Mouse (Mus musculus) neural tube, embryonic 10.5 days (tissue): ENCODE data around the gene Cyld.
"Not testable (repeated sequence)": the region's sequence is repeated elsewhere in the genome, so short reads cannot be mapped to it uniquely, and the experiment has no call there.

Source experiments
- DNase-seq: peaks from one replicate; pipeline ENCODE4 v3.0.0-alpha.2; 2017; ENCODE audit warnings: low spot score; ENCODE audit errors: extremely low spot score

Cyld gene

DNA sequence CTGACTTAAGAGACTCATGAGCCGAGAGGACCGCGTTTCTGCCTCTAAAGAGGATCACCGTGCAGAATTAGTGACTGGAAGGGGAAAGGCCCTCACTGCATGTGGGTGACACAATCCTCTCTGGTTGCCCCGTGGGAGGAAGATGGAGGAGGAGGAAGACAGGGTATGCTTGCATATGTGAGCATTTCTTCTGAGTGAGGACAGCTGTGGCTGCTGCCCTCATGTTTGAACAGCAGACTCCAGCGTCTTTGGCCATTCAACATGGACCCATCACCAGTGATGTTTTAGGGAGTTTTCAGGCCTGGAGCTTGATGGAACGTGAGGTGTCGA lies 10.0 kb upstream of the Cyld start:
- peak; percentile 11 for DNase-seq

DNA sequence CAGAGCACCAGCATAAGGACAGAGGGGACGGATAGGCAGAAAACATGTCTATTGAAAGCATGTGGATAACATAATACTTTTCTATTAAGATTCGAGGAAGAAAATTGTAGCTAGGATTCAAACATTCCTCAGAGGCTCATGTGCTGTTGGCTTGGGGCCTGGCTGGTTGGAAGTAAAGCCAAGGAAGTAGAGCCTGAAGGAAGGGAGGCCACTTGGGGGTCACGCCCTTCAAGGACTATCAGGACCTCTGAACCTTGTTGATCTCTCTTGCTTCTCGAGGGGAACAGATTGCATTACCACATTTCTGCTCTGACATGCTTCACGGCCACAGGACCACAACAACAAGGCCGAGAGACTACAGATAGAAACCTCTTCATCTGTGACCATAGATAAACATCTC lies 7.7 kb upstream of the Cyld start:
- DNase-seq = no peak

DNA sequence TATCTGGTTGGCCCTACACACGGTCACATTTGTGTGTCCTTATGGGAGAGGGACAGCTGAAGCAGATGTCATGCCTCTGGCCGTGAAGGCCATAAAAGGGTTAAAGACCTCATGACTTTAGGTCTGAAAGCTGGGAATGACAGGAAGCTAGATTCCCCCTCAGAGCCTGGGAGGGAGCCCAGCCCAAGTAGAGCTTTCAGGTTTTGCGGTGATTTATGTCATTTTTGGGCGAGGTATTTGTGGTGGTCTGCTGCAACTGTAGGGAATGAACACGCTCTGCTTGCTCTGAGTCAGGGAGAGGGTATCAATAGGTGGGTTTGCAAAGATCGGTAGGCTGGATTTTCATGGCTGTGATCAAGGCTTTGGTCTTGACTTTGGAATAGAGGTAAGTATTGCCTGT lies 6.9 kb upstream of the Cyld start:
- no peak for DNase-seq

DNA sequence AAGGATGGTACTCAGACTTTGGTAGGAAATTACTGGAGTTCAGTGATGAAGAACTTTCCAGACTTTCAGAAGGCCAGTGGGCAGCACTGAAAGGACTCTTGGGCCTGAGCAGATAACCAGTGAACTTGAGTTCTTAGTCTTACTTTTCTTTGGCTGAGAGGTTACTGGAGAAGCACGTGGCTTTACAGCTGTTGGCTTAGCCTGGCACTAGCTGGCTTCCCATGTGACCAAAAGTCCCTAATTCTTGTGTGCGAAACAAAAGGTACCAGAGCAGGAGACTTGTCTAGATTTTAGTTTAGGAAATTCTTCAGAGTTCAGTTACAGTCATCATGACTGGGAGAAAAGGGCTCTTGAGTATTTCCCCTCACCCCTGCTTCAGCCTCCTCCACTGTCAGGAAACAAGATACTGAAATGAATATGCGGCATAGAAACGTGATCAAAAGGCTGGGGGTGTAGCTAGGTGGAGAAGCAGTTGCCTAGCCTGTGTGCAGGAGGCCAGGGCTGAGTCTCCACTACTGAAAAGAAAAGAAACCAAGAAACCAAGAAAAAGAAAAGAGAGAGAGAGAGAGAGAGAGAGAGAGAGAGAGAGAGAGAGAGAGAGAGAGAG lies 5.4 kb upstream of the Cyld start:
- no peak for DNase-seq

DNA sequence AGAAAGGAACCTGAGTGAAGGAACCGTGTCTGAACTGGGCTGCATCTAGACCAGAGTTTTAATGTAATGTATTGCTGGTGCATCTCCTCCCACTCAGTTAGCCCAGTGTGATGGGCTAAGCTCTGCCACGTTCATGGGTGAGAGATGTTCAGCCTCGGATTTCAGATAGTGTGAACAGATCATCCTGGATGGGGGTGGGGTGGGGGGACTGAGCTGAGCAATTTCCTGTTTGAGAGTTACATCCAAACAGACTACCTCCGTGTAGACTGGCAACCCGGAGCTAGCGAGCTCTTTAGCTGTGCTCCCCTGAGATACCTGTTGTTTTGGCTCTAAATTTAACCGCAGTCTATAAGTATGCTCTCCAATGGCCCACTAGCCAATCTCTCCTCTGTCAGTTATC lies 4.9 kb upstream of the Cyld start:
- DNase-seq = no peak

DNA sequence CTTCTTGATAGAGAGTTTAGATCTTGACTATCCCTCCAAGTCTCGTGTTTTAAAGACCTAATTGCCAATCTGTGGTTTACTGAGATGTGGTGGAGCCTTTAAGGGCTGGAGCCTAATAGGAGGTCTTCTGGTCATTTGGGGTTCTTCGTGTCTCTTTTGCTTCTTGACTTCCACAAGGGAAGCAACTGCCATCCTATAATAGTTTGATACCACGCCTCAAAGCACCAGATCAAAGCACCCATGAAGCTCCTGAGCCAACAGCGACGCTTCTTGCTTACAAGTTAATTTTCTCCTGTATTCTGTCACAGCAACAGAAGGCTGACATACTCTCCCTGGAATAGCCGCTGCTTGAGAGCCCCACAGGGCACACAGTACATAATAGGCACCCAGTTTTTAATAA lies 4.0 kb upstream of the Cyld start:
- DNase-seq = no peak

DNA sequence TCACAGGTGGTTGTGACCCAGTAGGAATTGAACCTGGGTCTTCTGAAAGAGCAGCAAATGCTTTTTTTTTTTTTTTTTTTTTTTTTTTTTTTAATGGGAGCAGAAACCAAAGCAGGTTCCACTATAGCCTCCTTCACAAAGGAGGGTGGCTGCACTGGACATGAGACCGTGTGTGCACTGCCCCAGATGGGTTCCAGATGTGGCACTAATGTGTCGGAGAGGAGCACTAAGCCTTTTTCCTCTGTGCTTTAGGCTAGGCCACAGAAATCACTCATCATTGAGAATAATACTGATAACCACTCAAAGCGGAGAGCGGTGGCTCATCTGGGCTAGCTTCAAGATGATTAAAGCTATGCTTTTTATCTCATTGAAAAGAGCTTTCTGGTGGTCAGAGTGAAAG lies 3.5 kb upstream of the Cyld start:
- DNase-seq = no peak

DNA sequence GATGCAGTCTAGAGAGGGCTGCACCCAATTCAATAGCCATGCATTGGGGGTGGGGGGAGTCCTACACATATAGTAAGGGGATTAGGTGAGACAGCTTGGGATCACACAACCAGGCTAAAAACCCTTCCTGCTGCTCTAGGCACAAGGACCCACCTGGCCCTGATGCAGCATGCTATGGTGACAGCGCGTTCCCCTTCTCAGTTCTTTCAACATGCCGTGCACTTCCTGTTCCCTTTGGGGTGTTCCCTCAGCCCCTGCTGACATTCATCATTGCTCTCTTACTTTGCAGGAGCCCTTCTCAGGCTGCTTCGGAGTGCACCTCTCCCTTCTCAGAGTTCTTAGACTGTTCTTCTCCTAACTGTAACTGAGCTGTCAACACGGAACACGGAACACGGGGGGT lies 2.5 kb upstream of the Cyld start:
- no peak for DNase-seq

DNA sequence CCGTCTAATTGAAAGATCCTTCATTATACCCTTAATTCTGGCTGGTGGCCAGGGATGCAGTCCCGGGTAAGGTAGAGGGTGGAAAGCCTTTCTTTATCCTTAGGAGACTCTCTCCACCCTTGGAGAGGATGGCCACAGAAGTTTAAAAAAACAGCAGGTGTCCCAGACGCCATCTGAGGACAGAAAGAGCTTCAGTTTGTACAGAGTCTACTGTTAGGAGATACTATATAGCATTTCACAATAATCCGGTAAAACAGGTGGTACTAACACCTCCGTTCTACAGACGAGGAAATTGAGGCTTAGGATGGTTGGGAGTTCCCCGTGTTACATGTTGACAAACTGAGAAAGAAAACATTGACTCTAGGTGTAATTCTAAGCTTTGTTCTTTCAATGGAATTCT lies 600 bp upstream of the Cyld start:
- DNase-seq = no peak

DNA sequence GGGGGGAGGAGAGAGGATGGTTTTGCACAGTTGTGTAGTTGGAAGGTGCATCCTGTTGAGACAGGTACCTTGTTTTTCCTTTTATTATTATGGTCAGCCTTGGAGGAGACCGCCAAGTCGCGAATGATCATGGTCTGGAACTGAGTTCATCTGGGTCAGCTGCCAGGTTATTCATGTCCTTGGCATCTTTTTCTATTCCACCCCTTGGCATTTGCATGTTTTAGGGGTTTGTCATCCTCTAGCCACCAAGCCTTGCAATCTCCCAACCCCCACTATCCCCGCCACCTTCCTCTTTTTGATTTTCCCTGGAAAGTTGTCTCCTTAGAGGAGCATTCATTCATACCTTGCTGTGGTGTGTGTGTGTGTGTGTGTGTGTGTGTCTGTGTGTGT lies 809 bp downstream of the Cyld start:
- no peak for DNase-seq

DNA sequence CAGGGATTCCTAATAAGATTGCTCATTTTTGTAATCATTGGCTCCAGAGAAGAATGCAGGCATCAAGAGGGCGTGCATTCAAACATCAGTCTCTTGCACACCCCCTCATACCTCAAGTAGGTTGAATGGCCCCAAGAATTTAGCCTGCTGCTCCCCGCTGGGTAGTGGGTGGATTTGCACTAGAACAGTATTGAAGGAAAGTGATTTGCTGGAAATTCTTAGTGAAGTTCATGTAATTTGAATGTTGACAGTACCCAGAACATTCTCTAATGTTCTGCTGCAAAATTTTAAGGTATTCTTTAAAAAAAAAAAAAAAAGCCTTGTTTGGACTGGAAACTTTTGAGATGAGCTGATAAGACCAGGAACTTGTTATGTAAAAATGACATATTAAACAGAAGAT lies 1.2 kb downstream of the Cyld start:
- no peak for DNase-seq

DNA sequence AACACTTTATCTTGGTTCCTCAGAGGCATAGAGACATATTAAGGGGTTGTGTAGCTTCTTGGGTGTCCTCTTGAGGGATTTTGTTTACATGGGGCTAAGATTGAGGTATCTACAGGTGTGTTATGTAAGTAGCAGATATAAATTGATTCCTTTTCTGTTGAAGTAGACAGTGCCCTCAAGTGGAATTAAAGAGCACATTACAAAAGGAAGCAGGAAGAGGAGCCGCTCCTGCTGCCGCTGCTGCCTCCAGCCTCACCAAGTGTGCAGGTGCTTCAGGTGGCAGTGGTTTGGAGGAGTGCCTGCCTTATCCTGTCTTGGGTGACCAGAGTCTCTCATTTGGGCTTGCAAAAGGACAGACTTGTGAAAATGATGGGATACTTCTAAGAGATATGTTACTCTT lies 4.8 kb downstream of the Cyld start:
- no peak for DNase-seq

DNA sequence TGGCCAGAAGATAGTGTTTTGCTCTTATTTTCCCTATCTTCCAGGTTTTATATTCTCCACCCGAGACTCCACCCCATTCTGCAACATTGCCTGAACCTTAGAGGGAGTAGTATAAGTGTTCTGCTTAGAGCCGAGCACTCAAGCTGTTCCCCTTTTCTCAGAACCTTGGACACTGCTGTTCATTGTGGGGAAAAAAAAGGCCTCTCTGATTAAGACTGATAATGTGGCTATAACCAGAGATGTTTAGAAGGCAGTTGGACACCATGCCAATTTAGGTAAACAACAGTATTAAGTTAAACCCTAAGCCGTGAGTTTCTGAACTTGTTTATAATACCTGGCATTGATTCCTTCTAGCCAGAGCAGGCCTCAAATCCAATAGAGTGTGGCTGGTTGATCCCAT lies 6.0 kb downstream of the Cyld start:
- DNase-seq = no peak

DNA sequence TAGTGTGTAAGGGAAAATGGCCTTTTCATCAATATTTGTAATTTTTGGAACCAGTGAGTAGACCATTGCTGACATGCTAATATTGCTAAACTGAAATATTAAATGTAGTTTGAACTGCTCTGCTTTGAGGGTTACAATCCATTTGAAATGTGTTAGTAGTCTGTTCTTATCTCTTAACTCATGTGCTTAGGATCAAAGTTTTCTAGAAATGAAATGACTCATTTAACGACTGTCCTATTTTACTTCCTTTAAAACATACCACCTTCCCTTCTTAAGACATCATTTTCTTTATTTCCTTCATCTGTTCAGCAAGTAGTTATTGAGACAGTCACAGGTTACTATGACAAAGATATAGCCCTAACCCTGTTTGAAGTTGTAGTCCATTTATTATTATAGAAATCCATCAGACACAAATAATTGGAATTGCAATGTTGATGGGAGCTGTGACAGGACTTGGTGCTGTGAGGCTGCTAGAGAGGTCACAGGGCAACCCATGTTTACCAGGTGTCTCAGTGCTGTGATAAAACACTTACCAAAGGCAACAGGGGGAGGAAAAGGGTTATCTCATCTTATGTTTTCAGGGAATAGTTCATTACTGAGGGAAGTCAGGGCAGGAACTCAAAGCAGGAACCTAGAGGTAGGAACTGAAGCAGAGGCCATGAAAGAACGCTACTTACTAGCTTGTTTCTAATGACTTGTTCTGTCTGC lies 26.6 kb downstream of the Cyld start:
- DNase-seq = no peak

DNA sequence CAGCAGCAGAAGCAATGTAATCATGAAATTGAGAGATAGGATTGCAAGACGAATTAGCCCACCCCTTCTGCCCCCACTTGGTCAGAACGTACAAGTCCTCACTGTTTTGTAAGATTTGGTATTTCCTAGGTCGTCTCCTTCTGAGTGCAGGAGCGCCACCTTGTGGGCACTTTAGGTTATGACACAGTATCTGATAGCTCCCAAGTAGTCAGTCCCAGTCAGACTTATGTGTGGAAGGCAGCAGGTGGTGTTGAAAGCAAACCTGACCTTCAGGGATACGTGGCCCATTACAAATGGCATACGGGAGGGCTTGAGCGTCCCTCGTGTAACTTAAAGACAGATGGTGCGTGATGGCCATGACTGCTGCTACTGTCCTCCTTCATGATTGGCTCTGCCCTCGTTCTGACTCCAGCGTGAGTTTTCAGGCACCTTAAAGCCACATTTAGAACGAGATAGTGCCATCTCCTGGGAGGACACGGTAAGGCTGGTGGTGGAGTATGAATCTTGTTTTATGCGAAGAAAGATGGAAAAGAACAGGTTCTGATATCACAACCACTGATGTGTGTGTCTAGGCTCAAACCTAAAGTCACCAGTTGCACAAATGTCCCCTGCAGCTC lies 58.5 kb downstream of the Cyld start:
- peak; percentile 89 for DNase-seq

DNA sequence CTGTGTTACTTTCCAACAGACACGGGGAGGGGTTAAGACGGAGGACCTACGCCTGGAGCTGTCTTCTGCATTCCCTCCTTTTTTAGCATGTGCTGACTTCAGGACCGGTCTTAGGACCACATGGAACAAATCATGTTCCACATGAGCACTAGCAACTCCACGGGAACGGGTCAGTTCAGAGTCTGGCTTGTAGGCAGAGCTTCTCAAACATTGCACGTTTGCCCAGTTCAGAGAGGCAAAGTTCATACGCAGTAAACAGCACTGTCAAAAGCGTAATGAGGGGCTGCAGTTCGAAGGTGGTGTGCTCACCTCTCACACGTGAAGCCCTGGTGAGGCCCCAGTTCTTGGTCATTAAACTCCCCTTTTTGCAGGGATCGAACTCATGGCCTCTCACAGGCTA lies 65.2 kb downstream of the Cyld start:
- no peak for DNase-seq

DNA sequence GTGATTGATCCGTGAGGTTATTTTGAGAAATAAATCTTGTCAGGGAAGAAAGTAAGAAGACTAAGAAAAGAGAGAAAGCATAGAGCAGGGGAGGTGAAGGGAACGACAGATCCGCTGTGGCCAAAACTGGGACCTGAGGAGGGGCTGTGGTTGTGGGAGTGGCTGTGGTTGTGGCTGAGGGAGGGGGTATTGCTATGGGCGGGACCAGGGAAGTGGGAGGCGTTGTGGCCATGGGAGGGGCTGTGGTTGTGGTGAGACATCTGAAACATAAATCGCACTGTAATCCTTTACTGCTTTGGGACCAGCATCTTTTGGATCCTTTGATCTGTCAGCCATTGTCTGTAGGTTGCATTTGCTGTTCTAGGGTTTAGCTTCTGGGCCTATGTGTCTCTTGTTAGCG lies 74.4 kb downstream of the Cyld start:
- DNase-seq = no peak

DNA sequence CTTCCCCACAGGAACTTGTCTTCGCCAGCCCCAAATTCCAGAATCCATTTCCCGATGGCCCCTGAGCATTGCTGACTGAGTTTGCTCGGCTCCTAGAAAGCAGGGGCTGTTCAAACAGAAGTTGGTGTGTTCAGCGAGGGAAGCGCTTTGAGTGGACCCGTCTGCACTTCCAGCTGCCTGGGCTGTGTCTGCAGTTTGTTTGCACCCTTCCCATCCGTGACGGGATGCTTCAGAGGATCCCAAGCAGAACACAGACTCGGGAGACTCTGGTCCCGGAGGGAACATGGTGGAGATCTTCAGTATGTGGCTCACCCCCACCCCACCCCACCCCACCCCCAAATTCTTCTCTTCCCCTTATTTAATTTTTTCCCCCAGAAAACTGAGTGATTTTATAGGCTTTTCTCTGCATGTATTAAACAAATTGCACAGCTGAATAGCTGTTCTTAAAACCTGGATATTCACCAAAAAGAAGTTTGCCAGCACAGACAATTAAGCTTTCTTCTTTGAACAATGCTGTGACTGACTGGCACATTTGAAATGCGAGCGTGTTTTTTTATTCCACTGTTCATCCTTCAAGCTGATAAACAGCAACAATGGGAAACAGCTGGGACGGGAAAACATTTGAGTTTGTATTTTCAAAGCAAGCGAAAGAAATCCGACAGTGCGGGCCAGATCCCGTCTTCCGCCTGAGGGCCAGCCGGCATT lies 77.9 kb downstream of the Cyld start:
- DNase-seq = no peak

DNA sequence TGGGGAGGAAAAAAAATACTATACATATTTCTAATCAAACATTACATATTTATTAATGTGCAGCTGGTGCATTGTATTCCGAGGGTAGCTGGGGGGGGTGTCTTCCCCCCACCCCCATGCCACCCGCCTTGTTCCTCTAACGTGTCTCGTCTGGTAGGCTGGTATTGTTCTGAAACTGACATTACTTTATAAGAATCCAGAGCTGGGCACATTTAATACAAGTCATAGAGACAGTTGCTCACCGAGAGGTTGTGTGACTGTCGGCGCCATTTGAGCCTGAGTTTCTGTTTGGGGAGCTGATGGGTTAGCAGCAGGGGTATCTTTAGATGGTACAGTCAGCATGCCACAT lies 78.4 kb downstream of the Cyld start:
- DNase-seq = no peak

DNA sequence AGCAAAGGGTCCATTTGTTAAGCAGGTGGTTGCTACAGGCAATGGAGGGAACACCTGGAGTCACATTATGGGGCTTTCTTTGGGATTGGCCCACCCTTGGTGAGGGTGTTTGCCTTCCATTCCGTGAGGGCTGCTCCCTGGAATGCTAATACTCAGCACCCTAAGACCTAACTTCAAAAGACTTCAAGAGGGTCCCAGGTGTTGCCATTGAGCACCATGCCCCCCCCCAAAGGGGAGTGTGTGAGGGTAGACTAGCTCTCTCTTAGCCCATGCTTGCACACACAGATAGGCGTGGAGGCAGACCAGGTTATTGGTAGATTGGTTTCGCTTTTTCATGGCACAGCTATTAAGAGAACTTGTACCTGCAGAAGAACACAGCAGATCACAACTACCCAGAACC lies 83.3 kb downstream of the Cyld start:
- DNase-seq = no peak

DNA sequence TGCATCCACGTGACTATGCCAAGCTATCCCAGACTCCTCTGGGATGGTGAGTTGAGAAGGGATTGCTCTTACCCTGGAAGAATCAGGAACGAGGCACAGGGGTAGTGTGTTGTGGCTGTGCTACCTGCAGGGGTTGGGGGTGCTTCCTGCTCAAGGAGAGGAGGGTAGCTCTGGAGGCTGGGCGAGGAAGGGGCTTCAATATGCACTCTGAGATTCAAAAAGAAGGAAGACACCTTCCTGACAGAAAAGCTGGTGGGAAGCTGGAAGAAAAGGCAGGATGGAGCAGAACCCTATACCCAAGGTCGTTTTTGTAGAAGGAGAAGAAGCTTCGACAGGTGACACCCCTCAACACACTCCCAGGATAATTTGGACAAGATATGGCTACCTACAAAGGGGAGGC lies 84.5 kb downstream of the Cyld start:
- no peak for DNase-seq

DNA sequence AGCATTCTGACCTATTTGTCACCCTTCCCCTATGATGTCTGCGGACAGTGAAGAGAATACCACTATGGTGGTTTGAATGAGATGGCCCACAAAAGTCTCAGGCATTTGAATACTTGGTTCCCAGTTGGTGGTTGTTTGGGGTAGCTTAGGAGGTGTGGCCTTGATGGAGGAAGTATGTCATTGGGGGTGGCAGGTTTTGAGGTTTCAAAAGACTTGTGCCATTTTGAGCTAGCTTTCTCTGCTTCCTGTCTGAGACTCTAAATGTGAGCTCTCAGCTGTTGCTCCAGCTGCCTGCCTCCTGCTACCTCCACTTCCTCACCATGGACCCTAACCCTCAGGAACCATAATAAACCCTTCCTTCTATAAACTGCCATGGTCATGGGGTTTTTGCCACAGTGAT lies 86.9 kb downstream of the Cyld start:
- DNase-seq = no peak

DNA sequence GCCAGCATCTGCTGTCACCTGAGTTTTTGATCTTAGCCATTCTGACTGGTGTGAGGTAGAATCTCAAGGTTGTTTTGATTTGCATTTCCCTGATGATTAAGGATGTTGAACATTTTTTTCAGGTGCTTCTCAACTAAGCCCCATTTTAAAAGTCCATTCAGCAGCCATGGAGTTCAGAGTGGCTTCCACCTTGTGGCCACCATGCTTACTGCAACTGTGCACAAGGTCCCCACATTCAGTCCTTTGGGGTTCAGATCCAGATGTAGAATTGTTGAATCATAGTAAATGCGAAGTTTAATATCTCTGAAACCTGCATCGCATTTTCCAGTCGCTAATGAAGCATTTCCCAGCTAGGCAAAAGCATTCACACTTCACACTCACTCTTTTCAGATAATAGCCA lies 91.5 kb downstream of the Cyld start:
- not testable (repeated sequence) for DNase-seq
